In genomic region chr4:135220641-135221040, GRCm38 (mm10) we compare ENCODE assay signal across 22 mouse cellular contexts. TPM values are rescaled to one million over a fixed set of nuclear protein-coding genes. Genes with fewer than 3 reads are reported as not detected.
DNase-seq lines count a peak whose midpoint lies in the region; ATAC-seq lines count a peak whose summit lies in the region.
"Had no signal": no experiment of that assay in that cellular context is flagged by ENCODE, and none has a peak within 500 bp of the region (broad histone marks: within the 10 kb centered on the region; RNA-seq: fewer than 3 reads in every experiment).

No protein-coding gene starts in this region.

- H3K9me3 ChIP-seq in heart, embryonic 15.5 days (replicated peaks), result no peaks in the 10 kb centered on the region
- H3K9me3 ChIP-seq in liver, embryonic 16.5 days (replicated peaks; ENCODE audit: control insufficient read depth, low read length), result no peaks in the 10 kb centered on the region
- H3K9me3 ChIP-seq in liver, embryonic 12.5 days (replicated peaks), result no peaks in the 10 kb centered on the region
- H3K9me3 ChIP-seq in limb, embryonic 13.5 days, result no peaks in the 10 kb centered on the region
- H3K9me3 ChIP-seq: embryonic facial prominence, embryonic 13.5 days; forebrain, embryonic 12.5 days; heart, embryonic 12.5 days; hindbrain, embryonic 12.5 days had no signal

- H3K4me1 ChIP-seq in heart, embryonic 15.5 days (replicated peaks), result peaks cover 21% of the 10 kb centered on the region
- H3K4me1 ChIP-seq in liver, embryonic 16.5 days (ENCODE audit: control insufficient read depth, low read depth, low read length), result no peaks in the 10 kb centered on the region; the same call in 1 of the 2 replicates
- peaks cover 12% of the 10 kb centered on the region; the same call in 1 of the 2 replicates for H3K4me1 ChIP-seq in liver, embryonic 12.5 days
- H3K4me1 ChIP-seq in limb, embryonic 13.5 days, result peaks cover 38% of the 10 kb centered on the region
- H3K4me1 ChIP-seq: hindbrain, embryonic 12.5 days had no signal

- no peak overlapping the region for H3K4me2 ChIP-seq in heart, embryonic 15.5 days
- no peak overlapping the region for H3K4me2 ChIP-seq in liver, embryonic 16.5 days (ENCODE audit: low read depth, low read length)
- no peak overlapping the region for H3K4me2 ChIP-seq in liver, embryonic 12.5 days
- no peak overlapping the region for H3K4me2 ChIP-seq in limb, embryonic 13.5 days (replicated peaks)
- H3K4me2 ChIP-seq: embryonic facial prominence, embryonic 13.5 days; forebrain, embryonic 12.5 days; heart, embryonic 12.5 days; hindbrain, embryonic 12.5 days had no signal

- WGBS in heart, embryonic 15.5 days, result 64% methylated on average over 3 of the region's 3 CpGs
- WGBS in liver, embryonic 16.5 days (ENCODE audit: insufficient replicate concordance), result 76% methylated on average over 3 of the region's 3 CpGs
- WGBS in liver, embryonic 12.5 days (ENCODE audit: insufficient replicate concordance), result 75% methylated on average over 3 of the region's 3 CpGs
- WGBS in limb, embryonic 13.5 days, result 79% methylated on average over 3 of the region's 3 CpGs

- DNase-seq in heart, postnatal 4 days, result no peak
- peak; percentile 62 for DNase-seq in kidney, adult 9 months
- DNase-seq in kidney, postnatal 25 days, result no peak
- DNase-seq: adrenal gland, postnatal 14 days; cerebellum, adult 18-20 months; cerebellum, adult 9-11 months; cerebellum, postnatal 36 days; gastrocnemius, postnatal 10 days; heart, postnatal 36 days had no signal

- no peak for ATAC-seq in heart, embryonic 15.5 days (replicated peaks; ENCODE audit: insufficient number of reproducible peaks, insufficient read depth, low FRiP score, low read depth)
- ATAC-seq in liver, embryonic 16.5 days (ENCODE audit: low read depth), result 0 out of 2 replicates have a peak, but pooled peaks have one; percentile 27
- ATAC-seq in liver, embryonic 12.5 days, result no peak
- no peak for ATAC-seq in limb, embryonic 13.5 days (ENCODE audit: low FRiP score, low read depth)
- ATAC-seq in cerebellum, adult (ENCODE audit: insufficient number of reproducible peaks, low FRiP score, low TSS enrichment), result no peak
- ATAC-seq: activated CD4-positive, CD25-positive, alpha-beta regulatory T cell, adult 4 months; hindbrain, embryonic 16.5 days; Patski had no signal

- no peak overlapping the region for H3K9ac ChIP-seq in heart, embryonic 15.5 days
- no peak overlapping the region for H3K9ac ChIP-seq in liver, embryonic 16.5 days (ENCODE audit: low read depth, low read length)
- H3K9ac ChIP-seq in liver, embryonic 12.5 days, result no peak overlapping the region
- H3K9ac ChIP-seq in limb, embryonic 13.5 days, result no peak overlapping the region
- H3K9ac ChIP-seq: embryonic facial prominence, embryonic 13.5 days; forebrain, embryonic 12.5 days; heart, embryonic 12.5 days; hindbrain, embryonic 12.5 days had no signal

- peaks cover 80% of the 10 kb centered on the region for H3K36me3 ChIP-seq in heart, embryonic 15.5 days
- H3K36me3 ChIP-seq in liver, embryonic 16.5 days (ENCODE audit: control insufficient read depth, insufficient read depth), result peaks cover 74% of the 10 kb centered on the region
- H3K36me3 ChIP-seq in liver, embryonic 12.5 days, result peaks cover 97% of the 10 kb centered on the region
- peaks cover 74% of the 10 kb centered on the region for H3K36me3 ChIP-seq in limb, embryonic 13.5 days

- no peaks in the 10 kb centered on the region for H3K27me3 ChIP-seq in heart, embryonic 15.5 days
- no peaks in the 10 kb centered on the region for H3K27me3 ChIP-seq in liver, embryonic 16.5 days (ENCODE audit: control insufficient read depth, insufficient read depth, low read depth, low read length)
- no peaks in the 10 kb centered on the region for H3K27me3 ChIP-seq in liver, embryonic 12.5 days (replicated peaks)
- H3K27me3 ChIP-seq in limb, embryonic 13.5 days, result no peaks in the 10 kb centered on the region
- H3K27me3 ChIP-seq: CH12.LX; embryonic facial prominence, embryonic 13.5 days; forebrain, embryonic 12.5 days; heart, embryonic 12.5 days; hindbrain, embryonic 12.5 days; Patski had no signal

- H3K27ac ChIP-seq in heart, embryonic 15.5 days, result peak overlapping the region; percentile 17; the same call in 1 of the 2 replicates
- H3K27ac ChIP-seq in liver, embryonic 16.5 days (ENCODE audit: low read length), result peak overlapping the region; percentile 12; the same call in 1 of the 2 replicates
- no peak overlapping the region for H3K27ac ChIP-seq in liver, embryonic 12.5 days
- H3K27ac ChIP-seq in limb, embryonic 13.5 days, result peak overlapping the region; percentile 15; the same call in 1 of the 2 replicates
- H3K27ac ChIP-seq: embryonic facial prominence, embryonic 13.5 days; forebrain, embryonic 12.5 days; hindbrain, embryonic 12.5 days had no signal

- no peak overlapping the region for H3K4me3 ChIP-seq in heart, embryonic 15.5 days
- H3K4me3 ChIP-seq in liver, embryonic 16.5 days (ENCODE audit: low read depth, low read length), result no peak overlapping the region
- no peak overlapping the region for H3K4me3 ChIP-seq in liver, embryonic 12.5 days
- H3K4me3 ChIP-seq in limb, embryonic 13.5 days, result no peak overlapping the region
- H3K4me3 ChIP-seq: embryonic facial prominence, embryonic 13.5 days; forebrain, embryonic 12.5 days; heart, embryonic 12.5 days; hindbrain, embryonic 12.5 days had no signal

RNA-seq across cellular contexts. Expression of gene Clic4, which starts 52.0 kb away (rescaled TPM):
- 252 and 254 TPM in 2 replicates for polyA plus RNA-seq in heart, embryonic 15.5 days (2015; fragmentation: Nextera tagmentation; extraction: Ambion mirVana)
- 100 to 1,000 TPM; 313 to 318 TPM for total RNA-seq in heart, postnatal 4 days (2021)
- polyA plus RNA-seq in liver, embryonic 16.5 days (2015; fragmentation: Nextera tagmentation; extraction: Ambion mirVana), result 109 and 110 TPM in 2 replicates
- 161 and 169 TPM in 2 replicates for polyA plus RNA-seq in liver, embryonic 12.5 days (2016; fragmentation: Nextera tagmentation; extraction: Ambion mirVana)
- 137 and 146 TPM in 2 replicates for polyA plus RNA-seq in limb, embryonic 13.5 days (2015; fragmentation: Nextera tagmentation; extraction: Ambion mirVana)
